Mouse (Mus musculus): ENCODE measurements around the gene Ces2f.

GRCm38 (mm10) chr8:104949031-104949430 is 1.9 kb downstream of the Ces2f start:
- TF ChIP-seq CTCF (conservative IDR thresholded peaks at IDR 0.05; ENCODE audit: low read length) (no peak), NANOG (IDR thresholded peaks at IDR 0.05; ENCODE audit: borderline replicate concordance, low read length) (no peak)

Measured in E14TG2a.4 (cell line).